Mouse (Mus musculus): ENCODE measurements around the gene Gdpgp1. TPM values are rescaled to one million over a fixed set of nuclear protein-coding genes. Genes with fewer than 3 reads are reported as not detected.

Gene Gdpgp1
- polyA plus RNA-seq (2015; fragmentation: Nextera tagmentation; extraction: Ambion mirVana), result 3.5 TPM in 2 replicates

GRCm38 (mm10) chr7:80232489-80233029 is at the start of gene Gdpgp1, which contains the start of gene Cib1:
Gdpgp1 (plus strand) TSS chr7:80232865.
Cib1 (minus strand) TSS chr7:80232813.
- peaks cover 18% of the 10 kb centered on the region for H3K36me3 ChIP-seq
- peak within 1 kb of the TSS; percentile 74 for H3K9ac ChIP-seq
- no peaks in the 10 kb centered on the region for H3K9me3 ChIP-seq
- no peak within 1 kb of the TSS; the same call in 1 of the 2 replicates for H3K27ac ChIP-seq
- peaks cover 25% of the 10 kb centered on the region for H3K4me1 ChIP-seq
- H3K27me3 ChIP-seq, result peaks cover 3% of the 10 kb centered on the region; the same call in 1 of the 2 replicates
- under 1% methylated on average over 56 of the region's 56 CpGs for WGBS
- H3K4me3 ChIP-seq, result peak within 1 kb of the TSS; percentile 69
- H3K4me2 ChIP-seq (replicated peaks), result peak within 1 kb of the TSS; percentile 91
- peak; percentile 96 for ATAC-seq (ENCODE audit: low FRiP score, low read depth)

GRCm38 (mm10) chr7:80183466-80183865 is 49.2 kb upstream of the Gdpgp1 start:
- 97% methylated on average over 1 of the region's 1 CpGs for WGBS
- H3K9ac ChIP-seq, result no peak overlapping the region
- H3K4me1 ChIP-seq, result peaks cover 15% of the 10 kb centered on the region
- H3K9me3 ChIP-seq, result no peaks in the 10 kb centered on the region
- no peak for ATAC-seq (ENCODE audit: low FRiP score, low read depth)
- H3K36me3 ChIP-seq, result no peaks in the 10 kb centered on the region
- no peaks in the 10 kb centered on the region for H3K27me3 ChIP-seq
- H3K4me2 ChIP-seq (replicated peaks), result no peak overlapping the region
- H3K27ac ChIP-seq, result no peak overlapping the region
- H3K4me3 ChIP-seq, result no peak overlapping the region

GRCm38 (mm10) chr7:80183969-80184368 is 48.7 kb upstream of the Gdpgp1 start:
- no peak overlapping the region for H3K27ac ChIP-seq
- H3K9ac ChIP-seq, result no peak overlapping the region
- H3K4me3 ChIP-seq, result no peak overlapping the region
- 55% methylated on average over 5 of the region's 5 CpGs for WGBS
- peaks cover 21% of the 10 kb centered on the region for H3K4me1 ChIP-seq
- no peak for ATAC-seq (ENCODE audit: low FRiP score, low read depth)
- H3K27me3 ChIP-seq, result no peaks in the 10 kb centered on the region
- no peaks in the 10 kb centered on the region for H3K9me3 ChIP-seq
- H3K4me2 ChIP-seq (replicated peaks), result no peak overlapping the region
- H3K36me3 ChIP-seq, result no peaks in the 10 kb centered on the region

- Histone ChIP-seq H3K4me1 (peaks cover 26% of the 10 kb centered on the region), H3K4me2 (replicated peaks) (no peak overlapping the region), H3K36me3 (no peaks in the 10 kb centered on the region), H3K9me3 (no peaks in the 10 kb centered on the region), H3K27ac (no peak overlapping the region), H3K4me3 (no peak overlapping the region), H3K27me3 (no peaks in the 10 kb centered on the region), H3K9ac (no peak overlapping the region)
- no peak for ATAC-seq (ENCODE audit: low FRiP score, low read depth)
- WGBS, result 60% methylated on average over 4 of the region's 4 CpGs
Measured at GRCm38 (mm10) chr7:80184551-80184950, 48.1 kb upstream of the Gdpgp1 start.

- WGBS, result 60% methylated on average over 6 of the region's 6 CpGs
- ATAC-seq (ENCODE audit: low FRiP score, low read depth), result no peak
Measured at GRCm38 (mm10) chr7:80184968-80185367, 47.7 kb upstream of the Gdpgp1 start.

GRCm38 (mm10) chr7:80186021-80186420 is 46.6 kb upstream of the Gdpgp1 start:
- H3K36me3 ChIP-seq, result no peaks in the 10 kb centered on the region
- no peak overlapping the region; the same call in 1 of the 2 replicates for H3K9ac ChIP-seq
- H3K4me1 ChIP-seq, result peaks cover 29% of the 10 kb centered on the region
- 22% methylated on average over 8 of the region's 8 CpGs for WGBS
- no peaks in the 10 kb centered on the region for H3K9me3 ChIP-seq
- H3K4me3 ChIP-seq, result peak overlapping the region; percentile 54
- no peaks in the 10 kb centered on the region for H3K27me3 ChIP-seq
- no peak for ATAC-seq (ENCODE audit: low FRiP score, low read depth)
- no peak overlapping the region for H3K27ac ChIP-seq
- peak overlapping the region; percentile 92 for H3K4me2 ChIP-seq (replicated peaks)

More at GRCm38 (mm10) chr7:80184968-80185367, 47.7 kb upstream of the Gdpgp1 start:
- no peak overlapping the region for H3K9ac ChIP-seq
- H3K27me3 ChIP-seq, result no peaks in the 10 kb centered on the region
- H3K4me2 ChIP-seq (replicated peaks), result no peak overlapping the region
- peaks cover 29% of the 10 kb centered on the region for H3K4me1 ChIP-seq
- no peaks in the 10 kb centered on the region for H3K36me3 ChIP-seq
- no peaks in the 10 kb centered on the region for H3K9me3 ChIP-seq
- H3K27ac ChIP-seq, result no peak overlapping the region
- no peak overlapping the region for H3K4me3 ChIP-seq

- H3K4me1 ChIP-seq, result peaks cover 36% of the 10 kb centered on the region
- 2% methylated on average over 50 of the region's 51 CpGs for WGBS
- peak; percentile 78 for ATAC-seq (ENCODE audit: low FRiP score, low read depth)
- H3K4me2 ChIP-seq (replicated peaks), result peak within 1 kb of the TSS; percentile 92
- no peak within 1 kb of the TSS; the same call in 1 of the 2 replicates for H3K27ac ChIP-seq
- no peaks in the 10 kb centered on the region for H3K9me3 ChIP-seq
- H3K9ac ChIP-seq, result peak within 1 kb of the TSS; percentile 67
- H3K4me3 ChIP-seq, result peak within 1 kb of the TSS; percentile 54
- no peaks in the 10 kb centered on the region for H3K36me3 ChIP-seq
- H3K27me3 ChIP-seq, result no peaks in the 10 kb centered on the region
Measured at GRCm38 (mm10) chr7:80186531-80187296, 46.0 kb upstream of the Gdpgp1 start, which contains the start of gene Sema4b. Sema4b (plus strand) TSS chr7:80186841.

- Histone ChIP-seq H3K27ac (no peak overlapping the region), H3K4me3 (peak overlapping the region; percentile 54), H3K9ac (0 out of 2 replicates have a peak overlapping the region, but pooled peaks have one; percentile 9), H3K36me3 (no peaks in the 10 kb centered on the region), H3K4me2 (replicated peaks) (peak overlapping the region; percentile 92), H3K9me3 (no peaks in the 10 kb centered on the region), H3K4me1 (peaks cover 44% of the 10 kb centered on the region), H3K27me3 (no peaks in the 10 kb centered on the region)
- no peak for ATAC-seq (ENCODE audit: low FRiP score, low read depth)
- WGBS, result 79% methylated on average over 12 of the region's 12 CpGs
Measured at GRCm38 (mm10) chr7:80187501-80187900, 45.2 kb upstream of the Gdpgp1 start.

GRCm38 (mm10) chr7:80188579-80189125 is 44.0 kb upstream of the Gdpgp1 start:
- Histone ChIP-seq H3K9me3 (no peaks in the 10 kb centered on the region), H3K27me3 (no peaks in the 10 kb centered on the region), H3K4me3 (no peak overlapping the region), H3K36me3 (no peaks in the 10 kb centered on the region), H3K27ac (no peak overlapping the region), H3K4me1 (peaks cover 49% of the 10 kb centered on the region), H3K4me2 (replicated peaks) (no peak overlapping the region), H3K9ac (no peak overlapping the region)
- WGBS, result 70% methylated on average over 2 of the region's 2 CpGs
- ATAC-seq (ENCODE audit: low FRiP score, low read depth), result no peak

- H3K4me2 ChIP-seq (replicated peaks), result no peak overlapping the region
- H3K9ac ChIP-seq, result no peak overlapping the region
- no peaks in the 10 kb centered on the region for H3K27me3 ChIP-seq
- H3K4me1 ChIP-seq, result peaks cover 49% of the 10 kb centered on the region
- no peaks in the 10 kb centered on the region for H3K36me3 ChIP-seq
- no peak for ATAC-seq (ENCODE audit: low FRiP score, low read depth)
- WGBS, result 34% methylated on average over 11 of the region's 11 CpGs
- H3K27ac ChIP-seq, result no peak overlapping the region
- no peak overlapping the region for H3K4me3 ChIP-seq
- no peaks in the 10 kb centered on the region for H3K9me3 ChIP-seq
Measured at GRCm38 (mm10) chr7:80189147-80189933, 43.3 kb upstream of the Gdpgp1 start.

GRCm38 (mm10) chr7:80191455-80191854 is 41.2 kb upstream of the Gdpgp1 start:
- 0 out of 2 replicates have a peak overlapping the region, but pooled peaks have one; percentile 10 for H3K4me2 ChIP-seq (replicated peaks)
- 35% methylated on average over 5 of the region's 5 CpGs for WGBS
- peaks cover 44% of the 10 kb centered on the region for H3K4me1 ChIP-seq
- peak; percentile 25 for ATAC-seq (ENCODE audit: low FRiP score, low read depth)
- H3K4me3 ChIP-seq, result no peak overlapping the region
- H3K9ac ChIP-seq, result peak overlapping the region; percentile 31; the same call in 1 of the 2 replicates
- no peaks in the 10 kb centered on the region for H3K27me3 ChIP-seq
- no peaks in the 10 kb centered on the region for H3K36me3 ChIP-seq
- H3K27ac ChIP-seq, result peak overlapping the region; percentile 80
- H3K9me3 ChIP-seq, result no peaks in the 10 kb centered on the region

All from limb, embryonic 13.5 days (tissue).